Mouse (Mus musculus): ENCODE data around the gene Ctnnd2.

DNA sequence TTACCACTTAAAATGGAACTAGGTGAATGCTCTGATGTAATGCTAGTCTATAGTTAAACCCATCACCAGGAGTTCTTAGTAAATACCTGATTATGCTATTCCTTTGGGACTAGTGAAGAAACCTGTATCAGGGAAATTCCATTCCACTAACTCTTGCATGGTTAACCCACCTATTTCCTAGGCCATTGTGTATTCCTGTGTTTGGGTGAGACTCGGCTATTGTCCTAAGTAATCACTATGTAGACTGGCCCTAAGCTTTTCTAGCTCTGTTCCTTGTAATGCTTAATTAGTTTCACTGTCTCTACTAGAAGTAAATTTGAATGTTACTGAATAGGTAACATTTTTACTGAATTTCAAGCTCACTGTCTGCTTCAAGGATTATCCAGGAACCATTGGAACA is 14.4 kb upstream of the Ctnnd2 start:
- TF ChIP-seq CTCF (IDR thresholded peaks at IDR 0.05; ENCODE audit: low read depth, low read length) (no peak), POLR2A (IDR thresholded peaks at IDR 0.05; ENCODE audit: extremely low read depth, insufficient read depth, low read length) (no peak)
